8 mouse cellular contexts compared by ENCODE assay signal in genomic region chr7:16842645-16843063, GRCm38 (mm10). TPM values are rescaled to one million over a fixed set of nuclear protein-coding genes. Genes with fewer than 3 reads are reported as not detected.
DNase-seq lines count a peak whose midpoint lies in the region; ATAC-seq lines count a peak whose summit lies in the region.

Gene Prkd2, plus strand, starts transcription at chr7:16842902.

- no peaks in the 10 kb centered on the region for H3K27me3 ChIP-seq in hindbrain, embryonic 15.5 days

- peaks cover 32% of the 10 kb centered on the region for H3K4me1 ChIP-seq in hindbrain, embryonic 15.5 days (replicated peaks)

- H3K36me3 ChIP-seq in hindbrain, embryonic 15.5 days: peaks cover 36% of the 10 kb centered on the region

- peak; percentile 75 for DNase-seq in ZHBTc4 (ENCODE audit: low read depth, low spot score)
- peak; percentile 73 to 87 for DNase-seq in cerebellum, postnatal 4 days (ENCODE audit: low spot score in 2 of 2)
- peak; percentile 94 for DNase-seq in gastrocnemius, adult 18-20 months (ENCODE audit: low spot score)
- DNase-seq in layer of hippocampus, postnatal 36 days: peak; percentile 86 to 89
- peak; percentile 95 for DNase-seq in lung, postnatal 25 days (ENCODE audit: low spot score)
- peak; percentile 60 for DNase-seq in retina, adult 2 months (ENCODE audit: low read depth, low spot score)
- peak; percentile 96 for DNase-seq in thymus, postnatal 36 days

- ATAC-seq in hindbrain, embryonic 15.5 days (ENCODE audit: low FRiP score, low read depth): peak; percentile 87

- 1% methylated on average over 30 of the region's 32 CpGs for WGBS in hindbrain, embryonic 15.5 days

- H3K4me3 ChIP-seq in hindbrain, embryonic 15.5 days: peak within 1 kb of the TSS; percentile 56

- peak within 1 kb of the TSS; percentile 52 for H3K9ac ChIP-seq in hindbrain, embryonic 15.5 days

- no peaks in the 10 kb centered on the region for H3K9me3 ChIP-seq in hindbrain, embryonic 15.5 days

- peak within 1 kb of the TSS; percentile 69 for H3K27ac ChIP-seq in hindbrain, embryonic 15.5 days (replicated peaks)

- peak within 1 kb of the TSS; percentile 82 for H3K4me2 ChIP-seq in hindbrain, embryonic 15.5 days

RNA-seq across cellular contexts. Expression of gene Prkd2, which starts in this region (rescaled TPM):
- total RNA-seq in gastrocnemius, adult 18-20 months (2021): 1 to 10 TPM; 4.9 to 5.9 TPM
- polyA plus RNA-seq in hindbrain, embryonic 15.5 days (2015; fragmentation: Nextera tagmentation; extraction: Ambion mirVana): 6.2 and 6.7 TPM in 2 replicates
- total RNA-seq in layer of hippocampus, postnatal 36 days (2021): 1 to 10 TPM; 5.8 to 8.2 TPM

Comparison
In these comparisons a context has a peak if more than half of its experiments do, and no peak if none do; other contexts are left out.
1. Peak in every context shown above with its lines: DNase-seq, ATAC-seq, H3K4me3 ChIP-seq and H3K27ac ChIP-seq.